Mouse (Mus musculus): Measurements from ENCODE around the gene Ccdc181. TPM values are rescaled to one million over a fixed set of nuclear protein-coding genes. Genes with fewer than 3 reads are reported as not detected.

Gene Ccdc181
- polyA plus RNA-seq, 1 experiment from 2014 or later = 3.2 TPM

GRCm38 (mm10) chr1:164318474-164318873 is 43.1 kb downstream of the Ccdc181 start:
- no peak for ATAC-seq (ENCODE audit: insufficient read depth)

GRCm38 (mm10) chr1:164319542-164320140 is 44.3 kb downstream of the Ccdc181 start:
- Histone ChIP-seq H3K9me3 (replicated peaks) (no peaks in the 10 kb centered on the region), H3K4me3 (replicated peaks) (no peak overlapping the region), H3K4me2 (peak overlapping the region; percentile 34; the same call in 1 of the 2 replicates), H3K4me1 (replicated peaks) (peaks cover 17% of the 10 kb centered on the region), H3K27me3 (no peaks in the 10 kb centered on the region), H3K36me3 (replicated peaks) (no peaks in the 10 kb centered on the region), H3K9ac (no peak overlapping the region), H3K27ac (replicated peaks) (no peak overlapping the region)
- 39% methylated on average over 14 of the region's 14 CpGs for WGBS (ENCODE audit: insufficient replicate concordance)
- 0 out of 2 replicates have a peak, but pooled peaks have one; percentile 34 for ATAC-seq (ENCODE audit: insufficient read depth)

More at GRCm38 (mm10) chr1:164318474-164318873, 43.1 kb downstream of the Ccdc181 start:
- 72% methylated on average over 5 of the region's 5 CpGs for WGBS (ENCODE audit: insufficient replicate concordance)
- Histone ChIP-seq H3K9ac (no peak overlapping the region), H3K4me2 (no peak overlapping the region), H3K9me3 (replicated peaks) (no peaks in the 10 kb centered on the region), H3K4me3 (replicated peaks) (no peak overlapping the region), H3K27ac (replicated peaks) (no peak overlapping the region), H3K4me1 (replicated peaks) (peaks cover 17% of the 10 kb centered on the region), H3K27me3 (no peaks in the 10 kb centered on the region), H3K36me3 (replicated peaks) (no peaks in the 10 kb centered on the region)

DNA sequence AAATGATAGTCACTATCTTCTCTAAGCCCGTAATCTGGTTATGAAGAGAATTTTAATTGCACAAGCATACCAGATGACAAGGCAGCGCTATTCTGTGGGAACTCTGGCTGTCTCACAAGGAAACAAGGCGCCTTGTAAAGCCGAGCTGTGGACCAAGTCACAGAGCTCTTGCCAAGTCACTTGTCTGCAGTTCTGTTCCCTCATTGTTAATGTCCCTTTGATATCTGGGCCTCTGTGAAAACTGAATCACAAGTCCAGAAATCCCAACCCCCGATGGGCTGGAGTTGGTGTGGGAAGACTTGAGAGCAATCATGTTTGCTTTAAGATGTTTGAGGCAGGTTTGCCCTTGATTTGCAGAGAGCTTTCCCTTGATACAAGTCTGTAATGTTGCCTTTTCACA is 45.3 kb downstream of the Ccdc181 start:
- ATAC-seq (ENCODE audit: insufficient read depth) = no peak
- no peaks in the 10 kb centered on the region for H3K9me3 ChIP-seq (replicated peaks)
- H3K4me1 ChIP-seq (replicated peaks) = peaks cover 17% of the 10 kb centered on the region
- no peak overlapping the region for H3K4me3 ChIP-seq (replicated peaks)
- H3K27ac ChIP-seq (replicated peaks) = no peak overlapping the region
- H3K36me3 ChIP-seq (replicated peaks) = no peaks in the 10 kb centered on the region
- no peak overlapping the region for H3K4me2 ChIP-seq
- no peaks in the 10 kb centered on the region for H3K27me3 ChIP-seq
- H3K9ac ChIP-seq = no peak overlapping the region
- 77% methylated on average over 5 of the region's 5 CpGs for WGBS (ENCODE audit: insufficient replicate concordance)

GRCm38 (mm10) chr1:164321408-164321807 is 46.0 kb downstream of the Ccdc181 start:
- WGBS (ENCODE audit: insufficient replicate concordance) = 69% methylated on average over 10 of the region's 10 CpGs
- Histone ChIP-seq H3K9ac (no peak overlapping the region), H3K36me3 (replicated peaks) (no peaks in the 10 kb centered on the region), H3K27ac (replicated peaks) (no peak overlapping the region), H3K27me3 (no peaks in the 10 kb centered on the region), H3K4me1 (replicated peaks) (peaks cover 17% of the 10 kb centered on the region), H3K9me3 (replicated peaks) (no peaks in the 10 kb centered on the region), H3K4me2 (no peak overlapping the region), H3K4me3 (replicated peaks) (no peak overlapping the region)
- no peak for ATAC-seq (ENCODE audit: insufficient read depth)

DNA sequence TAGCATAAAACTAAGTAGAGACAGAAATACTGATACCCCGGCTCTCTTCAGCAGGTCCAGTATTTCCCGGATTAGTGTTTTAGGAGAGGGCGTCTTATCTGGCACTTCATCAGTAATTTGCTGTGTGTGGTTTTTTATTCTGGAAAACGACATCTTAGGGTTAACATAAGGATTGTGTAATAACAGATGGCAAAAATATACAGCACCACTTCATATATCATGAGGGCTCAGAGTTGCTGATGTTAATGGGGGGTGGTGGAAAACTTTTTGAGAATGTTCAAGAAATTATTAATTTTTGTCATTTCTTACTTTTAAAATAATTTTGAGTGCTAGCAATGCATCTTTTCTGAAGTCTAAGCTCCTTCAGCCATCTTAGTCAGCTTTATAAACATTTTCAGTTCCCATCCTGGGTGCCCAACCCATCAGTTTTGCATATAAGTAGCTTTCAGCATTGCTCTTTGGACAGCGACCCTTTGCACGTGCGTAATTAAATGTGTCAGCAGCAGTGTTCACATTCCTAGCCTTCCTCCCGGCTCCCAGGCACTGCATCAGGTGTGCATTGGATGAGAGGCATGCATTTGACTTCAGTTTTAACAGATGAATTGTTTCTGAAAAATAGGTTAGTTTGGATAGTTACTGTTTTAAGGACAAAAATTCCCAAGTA is 47.7 kb downstream of the Ccdc181 start:
- Histone ChIP-seq H3K4me2 (no peak overlapping the region), H3K4me1 (replicated peaks) (peaks cover 17% of the 10 kb centered on the region), H3K9me3 (replicated peaks) (no peaks in the 10 kb centered on the region), H3K9ac (no peak overlapping the region), H3K27ac (replicated peaks) (no peak overlapping the region), H3K36me3 (replicated peaks) (no peaks in the 10 kb centered on the region), H3K4me3 (replicated peaks) (no peak overlapping the region), H3K27me3 (no peaks in the 10 kb centered on the region)
- ATAC-seq (ENCODE audit: insufficient read depth) = no peak
- 66% methylated on average over 8 of the region's 8 CpGs for WGBS (ENCODE audit: insufficient replicate concordance)

GRCm38 (mm10) chr1:164324221-164324620 is 48.8 kb downstream of the Ccdc181 start:
- 73% methylated on average over 4 of the region's 4 CpGs for WGBS (ENCODE audit: insufficient replicate concordance)
- Histone ChIP-seq H3K4me3 (replicated peaks) (no peak overlapping the region), H3K9ac (no peak overlapping the region), H3K27ac (replicated peaks) (no peak overlapping the region), H3K4me1 (replicated peaks) (peaks cover 11% of the 10 kb centered on the region; the same call in 1 of the 2 replicates), H3K27me3 (no peaks in the 10 kb centered on the region), H3K9me3 (replicated peaks) (no peaks in the 10 kb centered on the region), H3K4me2 (no peak overlapping the region), H3K36me3 (replicated peaks) (no peaks in the 10 kb centered on the region)
- ATAC-seq (ENCODE audit: insufficient read depth) = no peak

GRCm38 (mm10) chr1:164324878-164325277 is 49.5 kb downstream of the Ccdc181 start:
- no peak overlapping the region for H3K4me2 ChIP-seq
- no peak overlapping the region for H3K27ac ChIP-seq (replicated peaks)
- no peaks in the 10 kb centered on the region for H3K36me3 ChIP-seq (replicated peaks)
- H3K4me3 ChIP-seq (replicated peaks) = no peak overlapping the region
- ATAC-seq (ENCODE audit: insufficient read depth) = no peak
- no peaks in the 10 kb centered on the region for H3K27me3 ChIP-seq
- WGBS (ENCODE audit: insufficient replicate concordance) = 70% methylated on average over 2 of the region's 2 CpGs
- no peak overlapping the region for H3K9ac ChIP-seq
- H3K9me3 ChIP-seq (replicated peaks) = no peaks in the 10 kb centered on the region
- peaks cover 6% of the 10 kb centered on the region; the same call in 1 of the 2 replicates for H3K4me1 ChIP-seq (replicated peaks)

DNA sequence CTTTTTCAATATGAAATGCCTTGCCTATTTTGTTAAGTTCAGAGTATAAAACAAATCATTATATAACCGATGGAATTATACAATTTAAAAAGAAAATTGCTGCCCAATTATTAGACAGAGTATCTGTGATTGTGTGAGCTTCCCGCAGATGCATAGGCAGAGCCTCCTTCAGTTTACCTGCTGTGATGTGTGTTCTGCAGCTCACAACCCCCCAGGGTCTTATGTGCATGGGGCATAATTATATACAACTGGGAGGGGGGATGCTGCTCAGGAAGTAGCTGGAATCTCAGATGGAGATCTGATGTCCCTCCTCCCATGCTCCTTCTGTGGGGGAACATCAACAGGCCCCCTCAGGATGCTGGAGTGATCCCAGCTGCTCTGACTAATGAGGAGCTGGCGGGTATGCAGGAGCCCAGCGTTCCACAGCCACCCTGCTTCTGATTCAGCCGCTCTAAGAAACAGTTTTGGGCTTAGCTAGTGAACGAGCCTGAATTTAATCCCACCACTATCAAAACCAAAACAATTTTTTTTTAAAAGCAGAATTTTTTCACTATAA is 51.3 kb downstream of the Ccdc181 start:
- WGBS (ENCODE audit: insufficient replicate concordance) = 69% methylated on average over 6 of the region's 6 CpGs
- Histone ChIP-seq H3K4me2 (no peak overlapping the region), H3K27ac (replicated peaks) (no peak overlapping the region), H3K4me3 (replicated peaks) (no peak overlapping the region), H3K4me1 (replicated peaks) (no peaks in the 10 kb centered on the region), H3K9ac (no peak overlapping the region), H3K9me3 (replicated peaks) (no peaks in the 10 kb centered on the region), H3K27me3 (no peaks in the 10 kb centered on the region), H3K36me3 (replicated peaks) (no peaks in the 10 kb centered on the region)
- no peak for ATAC-seq (ENCODE audit: insufficient read depth)

DNA sequence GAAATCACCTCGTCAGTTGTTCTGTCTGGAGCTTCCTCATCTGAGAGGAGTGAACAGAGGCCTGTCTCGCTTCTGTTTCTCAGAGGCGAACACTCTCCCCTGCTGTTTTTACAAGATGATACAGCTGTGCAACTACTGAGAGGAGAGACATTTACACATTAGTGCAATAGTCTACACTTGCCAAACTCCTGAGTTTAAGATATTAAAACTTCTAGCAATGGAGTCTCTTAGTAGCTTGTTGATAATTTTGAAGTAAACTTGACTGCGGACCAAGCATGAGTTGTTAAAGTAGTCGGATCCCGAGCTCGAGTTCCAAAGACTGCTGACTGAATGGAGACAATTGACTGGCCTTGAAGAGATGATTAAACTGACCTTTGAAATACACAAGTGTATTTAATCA is 52.4 kb downstream of the Ccdc181 start:
- Histone ChIP-seq H3K4me3 (replicated peaks) (no peak overlapping the region), H3K9me3 (replicated peaks) (no peaks in the 10 kb centered on the region), H3K27me3 (no peaks in the 10 kb centered on the region), H3K27ac (replicated peaks) (no peak overlapping the region), H3K4me1 (replicated peaks) (no peaks in the 10 kb centered on the region), H3K9ac (no peak overlapping the region), H3K36me3 (replicated peaks) (no peaks in the 10 kb centered on the region), H3K4me2 (no peak overlapping the region)
- no peak for ATAC-seq (ENCODE audit: insufficient read depth)
- 71% methylated on average over 7 of the region's 7 CpGs for WGBS (ENCODE audit: insufficient replicate concordance)

GRCm38 (mm10) chr1:164332559-164332958 is 57.2 kb downstream of the Ccdc181 start:
- Histone ChIP-seq H3K27me3 (no peaks in the 10 kb centered on the region), H3K27ac (replicated peaks) (no peak overlapping the region), H3K4me2 (no peak overlapping the region), H3K4me3 (replicated peaks) (no peak overlapping the region), H3K4me1 (replicated peaks) (no peaks in the 10 kb centered on the region), H3K9me3 (replicated peaks) (no peaks in the 10 kb centered on the region), H3K9ac (no peak overlapping the region), H3K36me3 (replicated peaks) (peaks cover 8% of the 10 kb centered on the region; the same call in 1 of the 2 replicates)
- no peak for ATAC-seq (ENCODE audit: insufficient read depth)
- 72% methylated on average over 11 of the region's 11 CpGs for WGBS (ENCODE audit: insufficient replicate concordance)

- ATAC-seq (ENCODE audit: insufficient read depth) = no peak
- no peak overlapping the region for H3K9ac ChIP-seq
- H3K4me1 ChIP-seq (replicated peaks) = no peaks in the 10 kb centered on the region
- H3K36me3 ChIP-seq (replicated peaks) = peaks cover 8% of the 10 kb centered on the region; the same call in 1 of the 2 replicates
- 73% methylated on average over 3 of the region's 3 CpGs for WGBS (ENCODE audit: insufficient replicate concordance)
- H3K27ac ChIP-seq (replicated peaks) = no peak overlapping the region
- no peaks in the 10 kb centered on the region for H3K9me3 ChIP-seq (replicated peaks)
- H3K4me3 ChIP-seq (replicated peaks) = no peak overlapping the region
- H3K4me2 ChIP-seq = no peak overlapping the region
- H3K27me3 ChIP-seq = no peaks in the 10 kb centered on the region
Measured at GRCm38 (mm10) chr1:164335435-164335834, 60.0 kb downstream of the Ccdc181 start.

Data from liver, embryonic 15.5 days (tissue).